Mouse (Mus musculus): ENCODE measurements around the gene Birc6.
A peak's percentile ranks its signal among the peaks of the same experiment; 100 is the strongest.

Gene Birc6

GRCm38 (mm10) chr17:74527729-74528607, at the start of gene Birc6:
Birc6 (plus strand) TSS chr17:74528295.
- DNase-seq, result peak; percentile 100

- no peak for DNase-seq
These were observed 47.6 kb upstream of the Birc6 start for GRCm38 (mm10) chr17:74480361-74481069.

DNA sequence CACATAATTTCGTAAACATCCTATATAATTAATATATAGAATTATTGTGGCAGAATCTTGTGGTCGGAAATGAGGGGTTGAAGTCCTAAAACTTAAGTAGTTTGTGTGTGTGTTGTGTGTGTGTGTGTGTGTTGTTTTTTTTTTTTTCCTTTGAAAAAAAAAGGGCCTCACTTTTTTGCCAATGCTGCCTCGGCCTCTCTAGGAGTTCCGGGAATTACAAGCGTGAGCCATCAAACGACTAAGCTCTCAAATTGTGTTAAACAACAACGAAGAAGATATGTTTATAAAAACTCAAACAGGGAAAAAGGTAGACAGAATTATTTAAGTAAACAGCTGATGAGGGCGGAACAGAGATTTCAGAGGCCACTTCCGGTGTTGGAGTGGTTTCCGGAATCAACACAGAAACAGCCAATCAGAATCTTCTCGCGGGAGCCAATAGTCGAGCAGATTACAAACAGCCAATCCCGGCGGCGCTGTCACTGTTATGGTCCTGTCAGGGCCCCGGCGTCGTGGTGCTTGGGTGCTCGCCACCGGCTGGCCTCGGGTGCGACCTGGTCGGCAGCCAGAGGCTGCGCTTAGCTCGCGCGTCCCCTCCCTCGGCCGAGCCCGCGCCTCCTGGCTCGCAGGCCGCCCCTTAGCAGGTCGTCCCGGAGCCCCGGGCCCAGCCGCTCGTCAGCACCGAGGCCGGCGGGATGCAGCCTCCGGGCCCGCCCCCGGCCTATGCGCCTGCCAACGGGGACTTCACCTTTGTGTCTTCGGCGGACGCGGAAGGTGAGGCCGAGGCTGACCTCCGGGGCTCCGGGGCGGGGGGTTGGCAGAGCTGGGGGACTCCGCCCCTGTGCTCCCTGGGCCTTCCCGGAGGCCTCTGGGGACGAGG, 38.8 kb upstream of the Birc6 start, which contains the start of gene Yipf4:
Gene Yipf4 (plus strand): TSS at position 470 of the 877 bp plus-strand sequence.
- peak; percentile 96 for DNase-seq

- no peak for DNase-seq
These were observed 38.2 kb upstream of the Birc6 start for GRCm38 (mm10) chr17:74489901-74490220.

DNA sequence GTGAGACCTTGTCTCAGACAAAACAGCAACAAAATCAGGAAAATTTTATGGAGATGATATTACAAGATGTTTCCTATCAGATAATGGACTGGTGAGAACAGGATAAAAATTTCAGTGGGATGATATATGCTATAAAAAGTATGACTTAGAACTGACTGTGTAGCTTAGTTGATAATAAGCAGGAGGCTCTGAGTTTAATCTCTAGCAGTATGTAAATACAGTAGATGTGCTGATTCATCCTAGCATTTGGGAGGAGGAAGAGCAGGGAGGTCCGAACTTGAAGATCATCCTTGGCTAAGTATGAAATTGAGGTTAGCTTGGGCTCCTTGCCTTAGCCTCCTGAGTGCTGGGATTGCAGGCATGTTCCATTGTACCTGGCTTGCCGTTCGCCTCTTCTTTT, 36.5 kb upstream of the Birc6 start:
- DNase-seq, result no peak

DNA sequence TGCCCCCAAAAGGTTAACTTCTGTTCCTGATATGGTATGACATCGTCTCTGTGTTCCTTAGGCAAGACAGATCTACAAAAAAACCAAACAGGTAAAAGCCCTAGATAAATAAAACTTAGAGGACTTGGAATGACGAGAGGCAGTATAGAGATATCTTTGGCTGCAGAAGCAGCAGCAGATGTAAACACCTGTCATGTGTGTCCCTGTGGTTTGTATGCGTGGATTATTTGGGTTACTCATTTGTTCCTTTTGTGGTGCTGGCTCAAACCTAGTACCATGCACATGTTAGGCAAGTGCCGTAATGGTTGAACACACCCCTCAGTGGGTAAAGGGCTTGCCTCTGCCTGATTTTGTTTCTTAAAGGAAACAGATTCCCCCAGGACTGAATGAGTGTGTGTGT, 27.9 kb upstream of the Birc6 start:
- DNase-seq, result no peak

- DNase-seq, result no peak
These were observed 27.0 kb upstream of the Birc6 start for GRCm38 (mm10) chr17:74501085-74501484.

DNA sequence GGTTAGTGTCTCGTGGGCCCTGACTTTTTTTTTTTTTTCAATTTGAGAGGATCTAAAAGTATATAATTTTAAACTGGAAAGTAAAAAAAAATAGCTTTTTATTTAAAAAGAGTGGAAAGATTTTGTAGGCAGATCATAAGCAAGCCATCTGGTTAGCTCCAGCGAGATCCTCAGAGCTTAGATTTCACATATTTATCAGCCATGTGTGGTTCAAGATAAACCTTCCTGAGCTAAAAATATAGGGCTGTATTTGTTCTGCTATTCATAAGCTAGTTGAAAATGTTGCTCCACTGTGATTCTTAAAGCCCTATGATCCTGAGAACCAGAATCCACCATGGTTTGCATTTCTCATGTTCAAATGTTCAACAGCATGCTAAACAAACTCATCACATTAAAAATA, 20.2 kb upstream of the Birc6 start:
- DNase-seq, result peak; percentile 55

- no peak for DNase-seq
These were observed 19.5 kb upstream of the Birc6 start for GRCm38 (mm10) chr17:74508600-74508999.

DNA sequence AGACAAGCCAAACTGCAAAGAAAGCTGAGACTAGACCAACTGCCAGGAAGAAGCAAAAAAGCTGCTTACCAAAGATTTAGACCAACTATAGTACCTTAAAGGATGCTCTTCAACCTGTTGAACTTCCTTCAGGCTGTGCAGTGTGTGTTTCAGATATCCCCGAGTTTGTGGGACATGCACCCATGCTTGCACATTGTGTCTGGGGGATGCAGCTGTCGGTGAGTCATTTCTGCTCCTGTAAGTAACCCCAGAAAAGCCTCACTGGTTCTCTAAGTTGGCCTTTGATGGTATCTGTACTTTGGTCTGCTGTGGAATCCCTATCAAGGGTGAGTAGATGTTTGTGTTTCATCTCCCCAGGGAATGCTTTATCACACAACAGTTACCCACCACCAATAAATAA, 15.8 kb upstream of the Birc6 start:
- DNase-seq, result no peak

DNA sequence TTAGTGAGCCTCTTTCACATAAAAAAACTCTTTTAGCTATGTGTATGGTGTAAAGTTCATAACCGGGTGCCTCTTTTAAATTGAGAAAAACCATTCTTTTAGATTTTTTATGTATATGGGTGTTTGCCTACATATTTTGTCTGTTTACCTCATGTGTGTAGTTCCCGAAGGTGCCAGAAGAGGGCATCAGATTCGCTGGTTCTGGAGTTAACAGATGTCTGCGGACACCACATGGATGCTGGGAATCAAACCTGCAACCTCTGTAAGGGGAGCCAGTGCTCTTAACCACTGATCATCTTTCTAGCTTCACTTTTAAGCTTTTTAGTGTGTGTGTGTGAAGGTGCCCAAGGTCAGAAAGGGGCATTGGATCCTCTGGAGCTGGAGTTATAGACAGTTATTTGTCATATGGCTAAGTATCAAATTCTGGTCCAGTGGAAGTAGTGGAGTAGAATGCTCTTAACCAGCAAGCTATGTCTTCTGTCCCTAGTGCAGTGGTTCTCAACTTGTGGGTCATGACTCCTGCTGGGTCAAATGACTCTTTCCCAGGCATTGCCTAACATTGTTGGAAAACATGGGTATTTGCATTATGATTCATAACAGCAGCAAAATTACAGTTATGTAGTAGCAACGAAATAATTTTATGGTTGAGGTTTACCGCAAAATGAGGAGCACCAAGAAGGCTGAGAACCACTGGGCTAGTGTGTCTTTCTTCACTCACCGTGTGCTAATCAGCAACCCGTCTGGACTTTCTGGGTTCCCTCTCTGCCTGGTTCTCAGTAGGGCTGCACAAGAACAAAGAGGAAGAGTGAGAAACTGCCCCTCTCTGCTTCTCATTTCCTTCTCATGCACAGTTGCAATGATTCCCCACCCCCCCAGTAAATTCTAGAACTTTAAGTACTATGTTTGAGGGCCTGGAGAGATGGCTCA, 5.0 kb upstream of the Birc6 start:
- DNase-seq, result no peak

DNA sequence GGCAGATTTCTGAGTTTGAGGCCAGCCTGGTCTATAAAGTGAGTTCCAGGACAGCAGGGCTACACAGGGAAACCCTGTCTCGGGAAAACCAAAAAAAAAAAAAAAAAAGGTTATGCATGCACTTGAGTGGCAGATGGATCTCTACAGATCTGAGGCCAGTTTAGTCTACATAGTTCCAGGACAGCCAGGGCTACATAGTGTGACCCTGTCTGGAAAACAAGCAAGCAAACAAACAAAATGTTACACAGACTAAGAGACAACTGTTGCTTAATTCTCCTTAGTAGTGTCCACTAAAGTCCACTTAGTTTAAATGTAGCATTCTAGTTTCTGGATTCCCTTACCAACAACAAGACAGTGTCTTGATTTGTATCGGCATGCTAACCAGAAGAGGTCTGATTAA, 2.0 kb upstream of the Birc6 start:
- DNase-seq, result no peak

GRCm38 (mm10) chr17:74526806-74527653, 1.1 kb upstream of the Birc6 start:
- no peak for DNase-seq

- DNase-seq, result peak; percentile 23
These were observed 795 bp downstream of the Birc6 start for GRCm38 (mm10) chr17:74528648-74529532.

DNA sequence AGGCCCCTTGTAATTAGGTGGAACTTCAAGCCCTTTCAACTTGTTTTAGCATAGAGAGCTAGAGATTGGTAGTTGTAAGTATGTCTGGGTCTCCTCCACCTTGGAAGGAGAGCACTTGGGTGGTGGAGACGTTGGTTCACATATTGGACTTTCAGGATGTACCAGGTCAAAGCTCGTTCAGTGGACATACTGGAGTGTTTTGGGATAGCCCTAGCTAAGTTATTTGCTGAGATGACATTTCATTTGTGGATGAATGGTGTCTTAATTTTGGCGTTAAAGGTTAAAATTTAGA, 1.4 kb downstream of the Birc6 start:
- no peak for DNase-seq

- no peak for DNase-seq
These were observed 6.9 kb downstream of the Birc6 start for GRCm38 (mm10) chr17:74534971-74535370.

DNA sequence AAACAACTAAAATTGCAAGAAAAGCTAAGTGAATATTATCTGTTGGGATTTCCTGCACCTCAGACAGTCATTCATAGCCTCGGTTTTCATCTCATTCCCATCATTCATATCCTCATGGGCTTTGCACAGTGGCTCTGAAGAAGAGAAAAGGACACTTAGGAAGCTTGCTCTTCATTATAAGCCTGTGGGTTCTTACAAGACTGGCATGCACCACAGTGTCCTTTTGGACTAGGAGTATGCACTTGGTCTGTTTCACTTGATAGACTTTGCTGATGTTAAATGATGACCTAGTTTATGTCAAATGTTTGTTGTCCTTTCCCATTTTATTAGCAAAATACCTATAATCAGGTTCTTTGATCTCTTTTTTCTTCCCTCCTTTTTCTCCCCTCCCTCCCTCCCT, 9.4 kb downstream of the Birc6 start:
- no peak for DNase-seq

- no peak for DNase-seq
These were observed 15.5 kb downstream of the Birc6 start for GRCm38 (mm10) chr17:74543615-74544014.

GRCm38 (mm10) chr17:74554118-74554517, 26.0 kb downstream of the Birc6 start:
- no peak for DNase-seq

- no peak for DNase-seq
These were observed 31.8 kb downstream of the Birc6 start for GRCm38 (mm10) chr17:74559891-74560290.

All from layer of hippocampus, adult 9-11 months (tissue).